Mouse (Mus musculus): ENCODE measurements around the gene Csrnp1.
"Not testable (repeated sequence)": the region's sequence is repeated elsewhere in the genome, so short reads cannot be mapped to it uniquely, and the experiment has no call there.

The Csrnp1 gene

GRCm38 (mm10) chr9:119984536-119985011 lies at the start of gene Csrnp1:
Gene Csrnp1, minus strand, starts transcription at chr9:119984658.
- DNase-seq = peak; percentile 25 to 37

DNA sequence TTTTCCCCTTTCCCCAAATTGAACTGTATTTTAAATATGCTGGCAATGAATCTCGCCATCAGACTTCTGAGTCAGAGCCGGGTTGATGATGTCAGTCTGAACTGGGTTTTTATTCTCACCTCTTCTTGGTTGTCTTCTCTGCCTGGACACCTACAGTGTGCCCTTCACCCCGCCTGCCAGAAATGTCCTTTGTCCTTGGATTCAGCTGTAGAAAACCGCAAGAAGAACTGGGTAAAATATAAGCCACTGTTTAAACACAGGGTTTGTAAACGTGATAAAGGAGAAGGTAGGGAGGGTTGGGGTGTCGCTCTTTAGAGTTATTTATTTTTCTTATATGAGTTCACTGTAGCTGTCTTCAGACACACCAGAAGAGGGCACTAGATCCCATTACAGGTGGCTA lies 48.3 kb upstream of the Csrnp1 start:
- DNase-seq = no peak

- no peak for DNase-seq
Observed at GRCm38 (mm10) chr9:120030421-120030820, 46.0 kb upstream of the Csrnp1 start.

GRCm38 (mm10) chr9:120029880-120030279 lies 45.4 kb upstream of the Csrnp1 start:
- DNase-seq = no peak

DNA sequence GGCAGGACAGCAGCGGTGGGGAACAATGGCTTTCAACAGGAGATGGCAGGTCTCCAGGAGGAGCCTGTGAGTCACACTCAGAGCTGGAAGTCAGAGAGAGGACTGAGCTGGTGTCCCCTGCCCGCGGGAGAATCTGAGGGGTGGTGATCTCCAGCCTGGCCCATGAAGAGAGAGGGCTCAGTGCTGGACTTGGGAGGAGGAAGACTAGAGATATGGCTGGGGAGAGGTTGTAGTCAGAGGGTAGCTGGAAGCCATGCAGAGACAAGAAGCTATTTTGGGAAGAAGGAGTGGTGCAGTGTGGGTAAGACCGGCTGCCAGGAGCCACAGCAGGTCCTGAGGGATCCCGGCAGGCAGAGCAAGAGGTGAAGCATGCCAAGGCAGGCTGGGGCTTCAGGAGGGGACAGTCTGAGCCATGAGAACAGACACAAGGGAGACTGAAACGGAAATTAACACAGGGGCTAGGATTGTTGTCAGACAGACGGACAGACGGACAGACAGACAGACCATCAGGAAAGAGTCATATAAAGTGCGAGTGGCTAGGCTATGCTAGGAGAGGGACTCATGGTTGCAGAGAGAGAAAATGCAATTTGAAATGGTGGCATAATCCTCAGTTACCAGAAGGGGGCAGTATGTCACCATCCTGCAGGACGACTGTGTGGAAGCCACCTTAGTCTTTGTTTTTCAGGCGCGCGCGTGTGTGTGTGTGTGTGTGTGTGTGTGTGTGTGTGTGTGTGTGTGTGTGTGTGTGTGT lies 43.1 kb upstream of the Csrnp1 start:
- DNase-seq = peak; percentile 68 to 72

GRCm38 (mm10) chr9:120024625-120025024 lies 40.2 kb upstream of the Csrnp1 start:
- peak in 1 of 2 experiments; percentile 38 for DNase-seq

DNA sequence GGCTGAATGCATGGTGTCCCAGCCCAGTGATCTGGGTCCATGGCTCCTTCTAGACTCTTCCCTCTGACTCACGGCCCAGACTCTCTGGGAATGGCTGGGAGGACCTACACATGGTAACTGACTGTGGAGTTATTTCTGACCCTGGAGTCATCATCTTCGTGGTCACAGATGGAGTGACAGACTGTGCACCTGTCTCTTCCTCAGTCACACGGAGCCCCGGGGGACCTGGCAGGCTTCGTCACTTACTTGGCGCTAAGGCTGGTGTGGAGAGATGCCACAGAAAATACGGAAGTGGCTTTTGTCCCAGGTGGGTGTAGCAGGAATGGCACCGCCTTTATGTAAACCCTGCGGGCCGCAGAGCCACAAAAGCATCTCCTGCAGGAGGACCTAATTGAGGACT lies 39.7 kb upstream of the Csrnp1 start:
- DNase-seq = peak; percentile 90 to 91

- peak in 1 of 2 experiments; percentile 11 for DNase-seq
Observed at GRCm38 (mm10) chr9:120023086-120023811, 38.8 kb upstream of the Csrnp1 start, which contains the start of gene Xirp1. Gene Xirp1, minus strand, starts transcription at chr9:120023598.

DNA sequence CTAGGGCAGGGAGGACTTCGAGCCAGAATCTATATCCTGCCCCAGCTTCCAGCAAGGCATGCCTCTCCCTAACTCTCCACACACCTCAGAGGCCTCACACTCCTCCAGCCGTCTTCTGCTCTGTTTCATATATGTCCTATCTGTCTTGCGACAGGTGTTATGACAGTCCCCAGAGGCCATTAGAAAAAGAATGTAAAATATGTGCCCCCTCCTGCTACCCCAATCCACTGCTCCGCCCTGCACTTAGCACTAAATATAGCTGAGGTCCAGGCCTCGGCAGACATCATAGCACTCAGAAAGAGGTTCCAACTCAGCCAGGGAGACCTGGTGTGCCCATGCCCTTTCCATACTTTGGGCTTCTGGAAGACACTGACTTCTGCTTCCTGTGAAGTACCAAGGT lies 36.7 kb upstream of the Csrnp1 start:
- peak in 1 of 2 experiments; percentile 12 for DNase-seq

GRCm38 (mm10) chr9:120020285-120020890 lies 35.9 kb upstream of the Csrnp1 start:
- peak; percentile 75 to 84 for DNase-seq

DNA sequence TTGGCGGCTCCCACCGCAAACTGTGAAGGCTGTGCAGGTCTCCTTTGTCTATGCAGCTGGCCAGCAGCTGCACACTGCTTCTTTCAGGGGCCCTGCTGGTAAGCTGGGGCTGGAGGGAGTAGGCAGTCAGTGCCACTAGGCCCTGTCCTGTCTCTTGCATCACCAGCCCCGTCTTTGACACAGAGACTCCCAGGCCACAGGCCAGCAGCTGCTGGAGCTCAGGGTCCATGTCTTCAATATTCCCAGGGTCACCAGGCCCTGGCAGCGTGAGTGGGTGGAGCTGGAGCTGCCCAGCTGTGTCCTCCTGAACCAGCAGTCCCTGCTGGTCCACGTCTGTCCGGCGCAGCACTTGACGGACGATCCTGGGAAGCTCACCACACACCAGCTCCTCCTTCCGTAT lies 32.5 kb upstream of the Csrnp1 start:
- DNase-seq = no peak

DNA sequence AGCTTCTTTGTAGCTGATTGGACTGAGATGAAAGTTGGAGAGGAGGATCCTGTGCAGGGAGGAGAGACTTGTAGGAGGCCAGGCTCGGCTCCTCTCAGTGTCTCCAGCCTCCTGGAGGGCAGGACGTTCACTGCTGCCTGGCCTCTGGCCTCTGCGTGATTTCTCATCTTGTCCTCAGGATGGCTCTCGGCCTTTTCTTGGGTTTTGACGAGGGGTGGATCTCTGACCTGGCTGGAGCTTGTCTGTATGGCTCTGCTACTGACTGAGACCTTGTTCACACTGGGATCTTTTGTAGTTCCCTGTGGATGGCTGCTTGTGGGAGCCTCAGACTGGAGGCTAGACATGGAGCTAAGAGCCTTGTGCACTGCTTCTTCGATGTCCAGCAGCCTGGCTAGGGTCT lies 30.4 kb upstream of the Csrnp1 start:
- no peak for DNase-seq

DNA sequence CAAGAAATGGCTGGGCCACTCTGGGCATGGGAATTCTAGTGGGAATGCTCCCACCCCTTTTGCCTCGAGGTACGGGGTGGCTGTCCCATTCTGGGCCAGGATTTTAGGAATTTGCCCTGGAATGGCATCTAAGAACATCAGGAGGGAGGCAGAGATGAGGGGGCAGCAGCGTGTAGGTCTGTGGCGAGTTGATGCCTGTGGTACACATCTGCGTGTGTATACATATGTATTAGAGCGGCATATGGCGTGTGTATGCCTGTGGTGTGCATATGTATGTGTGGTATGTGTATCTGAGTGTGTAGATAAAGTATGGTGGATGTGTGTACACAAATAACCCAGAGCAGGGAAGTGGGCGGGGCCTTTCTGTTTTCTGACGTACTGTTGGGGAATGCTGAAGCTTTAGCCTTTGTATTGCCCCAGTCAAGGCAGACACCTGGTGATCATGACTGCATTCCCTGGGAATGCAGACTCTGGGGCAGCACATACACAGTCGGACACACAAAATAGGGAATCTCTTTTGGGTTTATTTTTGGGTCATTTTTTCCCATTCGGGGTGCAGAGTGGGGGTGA lies 28.9 kb upstream of the Csrnp1 start:
- DNase-seq = peak in 1 of 2 experiments; percentile 6

- DNase-seq = peak in 1 of 2 experiments; percentile 8
Observed at GRCm38 (mm10) chr9:120012781-120013180, 28.3 kb upstream of the Csrnp1 start.

GRCm38 (mm10) chr9:120012161-120012560 lies 27.7 kb upstream of the Csrnp1 start:
- DNase-seq = not testable (repeated sequence)

- DNase-seq = peak; percentile 81 to 84
Observed at GRCm38 (mm10) chr9:120011533-120011932, 27.1 kb upstream of the Csrnp1 start.

- peak; percentile 95 to 99 for DNase-seq
Observed at GRCm38 (mm10) chr9:120010781-120011511, 26.5 kb upstream of the Csrnp1 start.

- DNase-seq = no peak
Observed at GRCm38 (mm10) chr9:120009871-120010270, 25.4 kb upstream of the Csrnp1 start.

DNA sequence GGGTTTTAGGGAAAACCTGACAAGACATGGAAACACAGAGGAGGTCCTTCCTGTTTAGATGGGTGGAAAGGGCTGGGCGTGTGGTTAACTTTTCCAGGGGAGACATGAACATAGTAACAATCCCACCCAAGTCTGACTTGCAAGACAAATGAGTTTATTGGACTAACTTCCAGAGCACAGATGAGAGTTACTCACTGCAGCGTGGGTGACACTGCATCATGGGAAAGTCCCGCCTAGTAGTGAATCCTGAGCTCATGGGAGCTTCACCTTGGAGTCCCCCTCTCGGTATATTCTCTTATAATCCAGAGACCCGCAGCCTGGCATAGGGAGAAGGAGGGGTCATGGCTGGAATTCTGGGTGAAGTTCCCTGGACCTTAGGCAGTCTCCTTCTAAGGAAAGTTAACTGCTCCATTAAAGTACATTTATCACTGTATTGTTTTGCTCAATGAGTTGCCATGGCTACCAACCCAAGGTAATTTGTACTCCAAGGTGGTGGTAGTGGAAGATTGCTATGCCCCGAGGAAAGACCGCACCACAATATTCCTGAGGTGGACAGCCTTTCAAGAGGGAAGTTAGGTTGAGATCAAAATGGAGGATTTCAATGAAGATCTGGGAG lies 24.9 kb upstream of the Csrnp1 start:
- DNase-seq = no peak

DNA sequence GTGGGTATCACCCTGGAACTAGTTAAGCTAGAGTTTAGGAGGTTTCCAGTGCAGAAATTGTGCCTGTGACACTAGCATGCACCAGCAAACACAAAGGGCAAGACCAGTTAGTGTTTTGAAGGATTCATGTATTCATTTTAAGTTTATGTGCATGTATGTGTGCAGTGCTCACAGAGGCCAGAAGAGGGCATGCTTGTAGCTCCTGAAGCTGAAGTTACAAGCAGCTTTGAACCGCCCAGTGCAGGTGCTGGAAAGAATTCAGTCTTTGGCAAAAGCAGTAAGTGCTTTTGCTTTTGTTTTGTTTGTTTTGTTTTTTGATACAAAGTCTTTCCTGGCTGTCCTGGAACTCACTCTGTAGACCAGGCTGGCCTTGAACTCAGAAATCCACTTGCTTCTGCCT lies 23.4 kb upstream of the Csrnp1 start:
- no peak for DNase-seq

DNA sequence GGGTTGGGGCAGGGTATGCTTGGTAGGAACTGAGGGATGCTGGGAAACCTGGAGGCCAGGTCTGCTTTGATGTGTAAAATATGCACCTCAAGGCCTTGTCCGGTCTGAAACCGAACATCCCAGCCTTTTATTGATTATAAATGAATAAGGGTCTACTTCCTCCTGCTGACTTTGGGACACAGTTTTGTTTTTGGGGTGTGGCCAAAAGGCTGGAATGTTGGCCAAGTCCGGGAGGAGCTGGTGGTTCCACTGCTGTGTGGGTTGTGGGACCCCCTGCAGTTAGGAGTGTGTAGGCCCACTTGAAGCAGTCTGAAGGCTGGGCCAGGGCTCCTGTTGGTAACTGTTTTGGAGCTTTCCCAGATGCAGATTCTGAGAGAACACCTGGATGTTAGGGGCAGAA lies 21.5 kb upstream of the Csrnp1 start:
- DNase-seq = no peak

DNA sequence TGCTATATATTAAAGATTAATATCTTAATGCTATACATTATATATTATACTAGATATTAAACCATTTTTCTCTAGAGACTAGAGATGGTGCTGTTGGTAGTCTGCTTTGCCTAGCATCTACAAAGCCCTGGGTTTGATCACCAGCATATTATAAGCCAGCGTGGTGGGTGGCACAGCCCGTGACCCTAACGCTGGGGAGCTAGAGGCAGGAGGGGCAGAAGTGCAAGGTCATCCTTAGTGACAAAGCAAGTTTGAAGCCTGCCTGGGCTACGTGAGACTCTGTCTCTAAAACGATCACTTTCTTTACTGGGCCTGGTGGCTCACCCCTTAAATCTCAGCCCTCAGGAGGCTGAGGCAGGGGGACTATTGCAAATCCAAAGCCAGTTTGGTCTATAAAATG lies 18.4 kb upstream of the Csrnp1 start:
- DNase-seq = no peak

All from cerebellum, adult 18-20 months (tissue).